Mouse (Mus musculus) retina, postnatal 7 days (tissue): ENCODE measurements around the gene Pde7b.
"Not testable (repeated sequence)": the region's sequence is repeated elsewhere in the genome, so short reads cannot be mapped to it uniquely, and the experiment has no call there.

Experiments
- DNase-seq: peaks from one replicate; pipeline ENCODE4 v3.0.0-alpha.2; 2012; ENCODE audit warnings: low read depth, low spot score

Gene Pde7b

DNA sequence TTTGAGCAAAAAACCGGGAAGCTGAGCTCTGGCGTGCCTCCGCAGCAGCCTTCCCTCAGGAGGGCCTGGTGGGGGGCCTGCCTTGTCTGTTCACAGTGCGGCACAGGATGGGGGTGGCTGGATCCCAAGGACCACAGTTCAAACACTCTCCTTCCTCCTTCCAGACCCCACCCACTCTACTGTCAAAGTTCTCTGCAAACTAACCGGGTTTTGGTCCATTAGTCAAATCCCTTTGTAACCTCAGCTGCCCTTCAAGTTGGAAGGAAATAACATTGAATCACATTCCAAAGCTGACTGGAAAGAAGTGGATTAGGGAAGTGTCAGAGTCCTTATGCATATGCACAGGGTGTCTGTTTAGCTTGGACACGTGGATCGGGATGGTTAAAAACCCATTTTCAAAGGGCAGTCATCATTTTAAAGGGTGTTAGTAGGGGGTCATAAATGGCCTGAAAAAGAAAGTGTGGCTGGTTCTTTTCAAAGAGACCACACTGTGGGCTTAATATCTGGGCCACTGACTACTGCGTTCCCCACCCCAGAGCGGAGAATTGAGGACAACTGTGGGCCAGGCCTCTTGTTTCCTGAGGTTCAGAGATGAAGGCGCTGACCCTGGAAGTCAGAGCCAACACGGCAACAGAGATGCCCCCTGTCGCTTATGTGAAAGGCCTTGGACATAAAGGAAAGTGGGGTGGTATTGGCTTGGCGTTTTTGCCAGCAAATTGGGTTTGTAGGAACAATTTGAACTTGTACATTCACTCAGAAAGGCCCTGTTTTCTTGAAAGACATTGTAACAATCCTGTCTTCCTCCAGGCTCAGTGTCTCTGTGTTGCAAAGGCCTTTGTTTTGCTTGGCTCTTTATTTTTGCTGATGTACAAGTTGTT is 175.8 kb downstream of the Pde7b start:
- DNase-seq = no peak

DNA sequence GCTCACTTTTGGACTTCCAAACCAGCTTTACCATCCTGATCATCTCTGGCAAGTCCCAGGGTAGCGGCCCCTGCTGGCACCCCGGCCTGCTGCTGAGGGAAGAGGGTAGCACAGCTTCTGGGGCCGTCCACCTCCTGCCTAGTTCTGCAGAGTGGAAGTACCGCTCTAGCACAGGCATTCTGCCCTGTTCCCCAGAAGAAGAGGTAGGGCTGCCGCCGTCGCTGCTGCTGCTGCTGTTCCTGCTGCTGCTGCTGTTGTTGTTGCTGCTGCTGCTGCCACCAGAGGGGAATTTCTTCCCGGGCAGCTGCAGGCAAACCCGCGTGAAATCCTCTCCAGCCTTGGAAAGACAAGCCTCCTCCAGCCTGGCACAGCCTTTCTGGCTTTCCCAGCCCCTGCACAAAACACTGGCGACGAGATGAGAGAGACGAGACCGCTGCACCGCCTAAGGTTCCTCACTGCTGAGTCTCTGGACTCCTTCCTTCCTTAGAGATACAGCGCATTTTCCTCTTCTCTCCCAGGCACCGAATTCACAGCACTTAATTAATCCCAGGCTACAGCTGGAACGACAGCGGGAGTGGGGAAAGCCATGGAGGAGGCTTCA is 176.8 kb downstream of the Pde7b start:
- DNase-seq = no peak

DNA sequence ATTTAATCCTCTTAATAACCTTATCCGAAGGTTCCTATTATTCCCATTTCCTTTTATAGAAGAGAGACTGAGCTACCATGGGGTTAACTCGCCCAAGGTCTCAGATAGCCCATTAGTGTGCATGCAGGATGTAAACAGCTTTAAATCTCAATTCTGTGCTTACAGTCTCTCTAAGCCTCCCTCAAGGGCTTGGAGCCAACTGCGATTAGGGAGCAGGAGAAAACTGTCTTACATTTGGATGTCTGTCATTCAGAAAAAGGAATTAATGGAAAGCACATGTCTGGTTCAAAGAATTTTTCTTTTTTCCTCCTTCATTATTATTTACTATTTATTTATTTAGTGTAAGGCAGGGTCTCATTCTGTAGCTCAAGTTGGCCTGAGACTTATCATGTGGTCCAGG is 181.8 kb downstream of the Pde7b start:
- peak; percentile 30 for DNase-seq

DNA sequence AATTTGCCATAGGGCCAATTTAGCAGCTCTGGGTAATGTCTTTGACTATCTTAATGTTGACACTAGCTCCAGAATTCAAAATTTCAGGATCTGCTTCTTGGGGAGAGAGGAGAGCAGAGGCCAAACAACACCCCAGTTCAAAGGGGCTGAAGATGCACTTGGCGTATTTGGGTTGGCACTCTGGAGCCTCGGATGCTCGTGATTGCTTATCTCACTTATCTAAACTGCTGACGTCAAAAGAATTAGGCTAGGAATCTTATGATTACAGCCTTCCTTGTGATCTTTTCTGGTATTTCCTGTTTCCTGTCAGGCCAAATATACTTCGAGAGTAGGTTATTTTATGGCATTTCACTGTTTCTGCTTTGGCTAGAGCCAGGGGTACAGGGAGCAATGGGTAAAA is 191.1 kb downstream of the Pde7b start:
- no peak for DNase-seq

DNA sequence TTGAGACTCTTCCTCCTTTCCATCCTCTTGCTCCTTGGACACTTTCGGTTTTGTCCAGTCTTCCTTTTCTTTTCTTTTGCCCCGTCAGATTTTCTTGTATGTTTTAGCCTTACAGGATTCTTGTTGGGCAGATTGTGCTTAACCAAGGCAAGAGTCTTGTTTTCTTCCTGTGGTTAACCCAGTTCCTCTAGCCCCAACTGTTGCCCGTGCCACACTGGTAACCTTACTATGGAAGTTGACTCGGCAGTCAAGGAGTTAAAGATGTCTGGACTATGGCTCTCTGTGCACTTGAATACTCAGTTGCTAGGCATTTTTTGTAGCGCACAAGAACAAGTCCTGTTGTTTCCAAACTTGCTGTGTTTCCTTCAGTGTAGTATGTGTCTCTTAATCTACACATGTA is 193.0 kb downstream of the Pde7b start:
- no peak for DNase-seq

DNA sequence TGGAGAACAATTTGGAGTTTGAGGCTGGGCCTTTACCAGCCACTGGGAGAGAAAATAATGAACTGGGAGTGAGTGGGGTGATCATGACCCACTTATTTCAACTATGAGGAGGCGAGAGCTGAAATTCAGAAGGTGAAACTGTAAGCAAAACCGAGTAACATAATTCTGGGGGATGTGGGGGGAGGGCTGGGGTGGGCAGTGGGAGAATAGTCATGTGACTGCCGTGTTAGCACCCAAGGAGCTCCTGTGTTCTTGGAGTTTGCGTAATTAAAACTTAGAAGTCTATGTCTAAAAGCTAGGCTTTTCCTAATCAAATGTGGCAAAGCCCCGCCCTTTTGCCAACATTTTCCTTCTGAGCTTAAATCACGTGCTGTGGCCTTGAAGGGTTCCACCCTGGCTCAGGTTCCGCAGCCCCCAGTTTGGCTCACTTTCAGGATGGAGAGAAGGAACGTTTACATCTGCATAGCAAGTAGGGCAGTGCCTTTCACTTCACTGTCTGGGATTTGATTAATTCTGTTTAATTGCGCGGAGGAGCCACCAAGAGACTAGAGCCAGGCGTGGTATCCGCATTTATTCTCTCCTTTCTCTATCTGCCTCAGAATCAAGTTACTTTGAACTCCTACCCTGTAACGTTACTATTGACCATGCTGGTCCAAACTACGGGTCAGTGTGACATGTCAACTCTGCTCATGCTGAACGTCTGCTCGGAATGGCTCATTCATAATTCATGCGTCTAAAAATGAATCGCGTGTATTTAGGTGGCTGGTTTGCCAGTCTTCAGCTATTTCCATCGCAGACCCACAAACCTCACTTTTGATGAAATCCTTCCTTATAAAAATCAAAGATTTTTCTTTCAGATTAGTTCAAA is 196.1 kb downstream of the Pde7b start:
- DNase-seq = no peak

DNA sequence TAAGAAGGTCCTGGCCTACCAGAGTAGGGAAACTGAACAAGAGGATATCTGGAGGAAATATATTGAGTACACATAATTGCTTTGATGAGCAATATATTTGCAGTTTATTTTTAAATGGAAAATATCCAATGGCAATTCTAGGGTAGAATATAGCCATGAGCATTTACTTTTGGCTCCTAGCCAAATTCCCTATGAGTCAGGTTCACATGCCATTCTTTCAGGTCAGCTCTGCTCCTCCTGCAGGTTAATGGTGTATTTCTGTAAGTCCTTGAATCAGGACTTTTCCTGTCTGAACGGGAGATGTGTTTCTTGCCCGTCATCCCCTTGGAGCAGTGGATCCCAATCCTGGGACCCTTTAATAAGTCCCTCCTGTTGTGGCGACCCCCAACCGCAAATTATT is 197.1 kb downstream of the Pde7b start:
- no peak for DNase-seq

DNA sequence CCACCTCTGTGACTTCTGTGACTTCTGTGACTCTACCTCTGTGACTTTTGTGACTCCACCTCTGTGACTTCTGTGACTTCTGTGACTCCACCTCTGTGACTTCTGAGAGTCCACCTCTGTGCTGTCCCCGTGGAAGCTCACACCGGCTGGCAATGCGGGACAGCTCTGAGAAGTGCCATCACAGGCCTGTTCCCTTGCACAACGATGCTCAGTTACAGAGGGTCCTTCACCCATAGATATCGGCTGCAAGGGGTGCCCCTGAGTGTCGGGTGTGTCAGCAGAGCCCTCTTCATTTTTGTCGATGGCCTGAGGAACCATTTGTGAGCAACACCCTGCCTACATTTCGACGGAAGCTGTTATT is 206.4 kb downstream of the Pde7b start:
- DNase-seq = no peak

DNA sequence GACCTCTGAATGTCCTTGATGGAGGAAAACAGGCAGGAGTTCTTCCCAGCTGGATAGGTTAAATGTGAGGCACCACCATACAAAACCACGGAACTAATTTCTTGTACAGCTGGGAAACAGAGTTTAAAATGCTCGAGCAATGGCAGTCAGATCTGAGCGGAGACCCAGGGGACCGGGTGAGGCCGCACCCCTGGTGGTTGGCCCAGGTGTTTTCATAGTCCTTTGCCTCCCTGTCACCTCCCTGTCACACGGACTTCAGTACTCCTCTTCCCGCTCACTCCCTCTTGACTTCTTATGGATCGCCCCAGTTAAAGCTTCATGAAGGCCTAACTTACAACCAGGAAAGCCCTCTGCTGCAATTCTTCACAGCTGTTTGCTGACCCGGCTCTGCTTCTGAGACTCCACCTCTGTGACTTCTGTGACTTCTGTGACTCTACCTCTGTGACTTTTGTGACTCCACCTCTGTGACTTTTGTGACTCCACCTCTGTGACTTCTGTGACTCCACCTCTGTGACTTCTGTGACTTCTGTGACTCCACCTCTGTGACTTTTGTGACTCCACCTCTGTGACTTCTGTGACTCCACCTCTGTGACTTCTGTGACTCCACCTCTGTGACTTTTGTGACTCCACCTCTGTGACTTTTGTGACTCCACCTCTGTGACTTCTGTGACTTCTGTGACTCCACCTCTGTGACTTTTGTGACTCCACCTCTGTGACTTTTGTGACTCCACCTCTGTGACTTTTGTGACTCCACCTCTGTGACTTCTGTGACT is 206.9 kb downstream of the Pde7b start:
- not testable (repeated sequence) for DNase-seq

DNA sequence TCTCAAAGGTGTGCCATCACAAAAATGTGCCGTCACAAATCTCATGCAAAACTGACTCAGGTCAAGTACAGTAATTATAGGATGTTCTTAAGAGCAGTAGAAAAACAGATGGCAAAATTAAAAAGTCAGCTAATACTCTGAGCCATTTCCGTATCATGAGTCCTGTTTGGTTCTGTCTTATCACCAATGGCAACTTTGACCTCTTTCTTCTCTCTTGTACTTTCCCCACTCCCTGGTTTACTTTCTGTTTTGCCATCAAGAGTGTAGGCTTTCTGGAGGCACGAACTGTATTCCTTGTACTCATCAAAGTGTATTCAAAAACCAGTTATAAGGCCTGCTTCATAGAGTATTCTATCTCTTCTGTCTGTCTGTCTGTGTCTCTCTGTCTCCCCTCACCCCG is 211.0 kb downstream of the Pde7b start:
- DNase-seq = no peak

DNA sequence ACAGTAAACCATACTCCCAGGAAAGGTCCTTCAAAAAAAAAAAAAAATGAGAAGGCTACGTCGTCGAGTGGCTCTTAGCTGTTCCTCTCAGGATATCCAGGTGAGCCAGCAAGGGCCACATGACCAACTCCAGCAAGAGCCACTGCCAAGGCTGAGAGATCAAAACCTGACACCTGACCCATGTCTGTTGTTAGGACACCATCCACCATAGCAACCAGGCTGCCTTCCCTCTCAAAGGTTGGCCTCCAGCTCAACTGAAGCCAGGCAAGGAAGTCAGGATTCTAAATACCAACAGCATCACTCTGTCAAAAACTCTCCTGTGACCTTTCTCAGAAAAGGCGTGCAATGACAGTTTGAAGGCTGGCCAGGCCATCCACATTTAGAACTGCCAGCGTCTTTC is 211.4 kb downstream of the Pde7b start:
- no peak for DNase-seq

DNA sequence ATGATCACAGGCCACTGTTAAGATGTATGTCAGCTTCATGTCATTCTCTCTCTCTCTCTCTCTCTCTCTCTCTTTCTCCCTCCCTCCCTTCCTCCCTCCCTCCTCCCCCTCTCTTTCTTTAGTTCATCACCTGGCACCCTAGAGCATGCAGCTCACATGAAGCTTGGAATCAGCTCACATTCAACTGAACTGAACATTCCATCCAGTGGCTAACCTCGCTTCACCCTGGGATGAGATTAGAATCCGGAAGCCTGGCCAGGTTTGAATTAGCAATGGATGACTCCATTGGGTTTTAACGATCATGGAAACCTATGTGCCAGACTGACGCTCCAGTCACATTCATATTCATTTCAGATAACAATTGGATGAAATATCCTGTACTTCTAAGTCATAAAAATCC is 215.1 kb downstream of the Pde7b start:
- DNase-seq = no peak

DNA sequence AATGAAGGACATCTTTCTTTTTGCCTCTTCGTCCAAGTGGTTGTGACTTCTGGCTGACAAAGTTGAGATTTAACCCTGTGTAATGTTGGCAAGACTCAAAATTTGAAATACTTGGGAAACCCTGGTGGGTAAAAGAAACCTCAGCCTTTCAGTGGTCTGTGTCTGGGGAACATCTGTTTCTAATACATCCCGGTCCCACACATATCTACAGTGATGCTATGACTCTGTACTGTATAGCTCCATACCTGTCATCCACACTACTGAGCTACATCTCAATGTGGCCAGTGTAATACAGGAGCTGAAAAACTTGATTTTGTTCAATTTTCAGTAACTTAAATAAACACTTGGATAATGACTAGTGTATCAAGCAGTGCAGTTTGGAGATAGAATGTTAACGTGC is 216.4 kb downstream of the Pde7b start:
- no peak for DNase-seq

DNA sequence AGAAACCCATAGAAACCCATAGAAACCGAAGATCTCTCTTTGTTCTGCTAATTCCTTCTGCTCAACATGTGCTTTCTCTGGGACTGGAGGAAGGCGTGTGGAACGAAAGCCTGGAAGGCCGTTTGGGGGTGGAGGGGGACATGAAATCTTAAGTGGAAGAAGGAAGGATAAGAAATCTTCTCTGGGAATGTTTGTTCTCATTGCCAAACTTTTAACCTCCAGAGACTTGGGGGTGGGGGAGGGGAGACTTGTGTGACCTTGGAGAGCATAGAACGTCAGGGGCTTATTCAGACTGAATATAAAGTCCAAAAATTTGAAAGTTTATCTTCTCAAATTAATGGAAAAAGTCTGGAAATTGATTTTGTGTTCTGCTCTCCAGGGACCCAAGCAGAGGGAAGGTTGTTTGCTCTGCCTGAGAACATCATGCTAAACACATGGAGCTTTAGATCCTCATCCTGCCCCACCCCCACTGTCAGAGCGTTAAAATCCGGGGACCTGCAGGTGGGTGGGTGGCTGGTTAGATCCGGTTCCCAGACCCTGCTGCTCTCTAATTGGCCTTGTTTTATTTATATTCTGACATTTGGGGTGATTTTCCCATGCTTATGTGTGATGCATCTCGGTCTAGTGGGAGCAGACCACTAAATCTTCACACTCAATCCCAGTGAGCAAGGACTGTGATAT is 217.0 kb downstream of the Pde7b start:
- no peak for DNase-seq

DNA sequence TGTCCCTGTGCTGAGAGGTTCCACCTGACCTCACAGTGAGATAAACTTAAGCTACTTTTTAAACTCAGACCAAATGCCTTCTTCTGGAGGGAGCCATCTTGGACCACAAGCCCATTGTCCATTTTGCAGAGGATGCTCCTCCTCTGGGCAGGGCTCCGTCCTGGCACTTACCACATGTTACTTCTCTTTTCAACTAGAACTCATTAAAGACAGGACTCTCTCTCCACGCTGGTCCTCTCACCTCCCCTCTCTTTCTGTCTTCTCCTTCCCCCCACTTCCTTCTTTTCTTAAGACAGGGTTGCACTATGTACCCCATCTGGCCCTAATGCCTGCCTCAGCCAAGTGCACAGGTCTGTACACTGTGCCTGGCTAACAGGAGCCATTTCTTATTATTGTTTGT is 217.8 kb downstream of the Pde7b start:
- no peak for DNase-seq

DNA sequence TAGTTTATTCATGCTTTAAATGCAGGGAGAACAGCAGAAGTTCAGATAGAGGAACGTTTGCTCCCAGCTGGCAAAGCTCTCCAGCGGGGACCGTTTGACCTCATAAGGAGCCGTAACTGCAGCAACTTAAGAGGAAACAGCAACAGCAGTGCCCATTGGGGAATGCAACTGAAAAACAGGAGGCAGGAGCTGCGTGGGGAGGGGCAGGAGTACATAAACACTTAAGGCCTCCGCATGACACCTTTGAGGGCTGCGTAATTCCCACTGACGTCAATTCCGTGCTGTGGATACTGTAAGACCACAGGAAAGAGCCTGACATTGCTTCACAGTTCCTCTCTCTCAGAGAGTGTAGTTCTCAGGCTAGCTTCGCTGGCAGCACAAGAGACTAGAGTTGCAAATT is 219.4 kb downstream of the Pde7b start:
- DNase-seq = no peak

DNA sequence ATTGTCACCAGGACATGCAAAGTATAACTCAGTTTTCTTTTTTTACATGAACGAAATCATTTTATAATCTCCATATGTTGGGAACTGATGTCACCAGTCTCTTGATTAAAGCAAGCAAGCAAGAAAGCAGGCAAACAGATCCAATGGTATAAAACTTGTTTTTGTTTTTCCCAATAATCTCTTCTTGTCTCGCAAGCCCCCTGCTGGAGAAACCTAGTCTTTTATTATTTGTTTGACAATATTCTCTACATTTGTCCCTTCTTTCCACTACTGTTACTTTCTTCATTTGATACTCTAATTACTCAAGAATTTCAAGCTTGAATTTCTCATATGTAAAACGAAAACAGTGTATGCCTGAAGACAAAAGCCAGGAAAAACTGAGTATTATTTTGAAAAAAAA is 220.1 kb downstream of the Pde7b start:
- no peak for DNase-seq

DNA sequence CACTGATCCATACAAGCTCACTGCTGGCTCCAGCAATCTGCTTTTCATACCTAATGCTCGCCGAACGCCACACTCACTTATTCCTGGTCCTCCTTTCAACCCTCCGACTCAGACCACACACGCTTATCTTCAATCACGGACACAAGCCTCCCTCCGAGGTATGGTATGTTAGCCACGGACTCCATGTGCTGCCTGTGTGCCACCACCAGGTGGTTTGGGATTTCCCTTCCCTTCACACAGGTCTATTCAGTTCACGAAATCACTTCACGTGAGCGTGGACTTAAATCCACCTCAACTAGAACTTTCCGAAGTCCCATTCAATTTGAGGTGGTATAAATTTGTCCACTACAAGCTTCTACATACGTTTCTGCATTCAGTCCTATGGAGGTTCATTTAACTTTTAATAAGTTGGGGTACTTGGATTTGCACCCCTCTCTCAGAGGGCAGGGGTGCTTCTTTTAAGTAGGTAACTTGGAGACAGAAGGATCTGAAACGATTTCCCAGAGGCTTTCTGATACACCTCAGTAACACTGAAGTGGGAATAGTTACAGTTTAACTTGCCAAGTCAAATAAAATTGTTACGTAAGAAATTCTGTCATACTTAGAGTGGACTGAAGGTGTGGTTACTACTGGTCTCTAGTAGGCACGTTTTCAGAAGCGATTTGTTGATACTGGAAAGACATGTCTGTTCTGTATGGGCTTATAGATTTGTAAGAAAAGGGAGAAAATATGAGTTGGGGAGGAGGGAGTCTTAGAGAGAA is 221.4 kb downstream of the Pde7b start:
- DNase-seq = no peak

DNA sequence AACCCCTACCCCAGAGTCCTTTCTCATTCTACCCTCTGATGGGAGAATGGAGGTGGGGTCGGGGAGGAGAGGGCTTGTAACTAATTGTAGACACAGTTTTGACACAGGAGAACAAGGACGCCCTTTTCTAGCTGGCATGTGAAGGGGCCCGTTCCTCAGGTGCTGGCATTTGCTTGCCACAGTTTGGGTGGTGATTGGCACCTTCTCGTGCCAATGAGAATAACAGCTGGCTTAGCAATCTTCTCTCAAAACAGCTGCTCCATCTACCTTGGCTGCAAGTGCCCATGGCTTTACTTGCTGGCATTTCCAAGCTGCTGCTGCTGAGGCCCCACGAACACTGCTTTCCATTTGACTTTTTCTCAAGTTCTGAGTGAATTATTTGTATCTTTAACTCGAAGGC is 223.7 kb downstream of the Pde7b start:
- DNase-seq = no peak

DNA sequence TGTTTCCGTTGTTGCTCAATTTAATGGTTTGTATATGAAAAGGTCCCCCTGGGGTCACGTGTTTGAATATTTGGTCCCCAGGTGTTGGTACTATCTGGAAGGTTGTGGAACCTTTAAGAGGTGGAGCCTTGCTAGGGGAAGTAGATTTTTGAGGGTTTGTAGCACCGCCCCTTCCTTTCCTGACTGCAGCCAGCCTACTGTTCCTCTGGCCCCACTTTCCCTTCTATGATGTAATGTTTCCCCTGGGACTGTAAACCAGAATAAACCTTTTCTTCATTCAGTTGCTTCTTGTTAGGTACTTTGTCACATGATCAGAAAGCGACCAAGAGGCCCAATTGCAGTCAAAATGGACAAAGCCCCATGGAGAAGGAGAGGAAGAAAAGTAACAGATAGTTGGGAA is 229.8 kb downstream of the Pde7b start:
- no peak for DNase-seq
